Mouse (Mus musculus) forebrain, embryonic 10.5 days (tissue): ENCODE measurements around the gene Tefm. TPM values are rescaled to one million over a fixed set of nuclear protein-coding genes. Genes with fewer than 3 reads are reported as not detected.

Experiments used
- DNase-seq: peaks from one replicate; pipeline ENCODE4 v3.0.0-alpha.2; 2017; ENCODE audit warnings: low spot score; ENCODE audit errors: extremely low spot score
- H3K27ac ChIP-seq: fragments of 300-500 bp; sonication (generic); 2 replicates; pipeline ENCODE4 v1.5.1; 2016; ENCODE audit warnings: mild to moderate bottlenecking
- H3K27me3 ChIP-seq: fragments of 300-500 bp; sonication (generic); 2 replicates; pipeline ENCODE4 v1.6.1; 2016; ENCODE audit warnings: mild to moderate bottlenecking; ENCODE audit not compliant: poor library complexity, severe bottlenecking
- H3K36me3 ChIP-seq: fragments of 300-500 bp; sonication (generic); replicated peaks from 2 replicates; pipeline ENCODE4 v1.6.1; 2016; ENCODE audit warnings: mild to moderate bottlenecking, moderate library complexity
- H3K4me1 ChIP-seq: fragments of 300-500 bp; sonication (generic); 2 replicates; pipeline ENCODE4 v1.6.1; 2016
- H3K4me3 ChIP-seq: fragments of 300-500 bp; sonication (generic); 2 replicates; pipeline ENCODE4 v1.5.1; 2016; ENCODE audit warnings: mild to moderate bottlenecking, moderate library complexity
- H3K9me3 ChIP-seq: fragments of 300-500 bp; sonication (generic); 2 replicates; pipeline ENCODE4 v1.6.1; 2016; ENCODE audit warnings: mild to moderate bottlenecking, moderate library complexity
- WGBS: fragments of 180-500 bp; shearing (Covaris S2); methylation state at CpG from one replicate; pipeline ENCODE4 v1.1.7; 2016; 5-methylcytosine and 5-hydroxymethylcytosine counted together
- polyA plus RNA-seq: library from polyadenylated mRNA; unstranded; fragments of >200 nt; fragmentation: Nextera tagmentation; extraction: Ambion mirVana; gene quantifications from 2 replicates; pipeline ENCODE4 v1.2.1, GENCODE M21; 2016

The Tefm gene
- polyA plus RNA-seq, 1 experiment from 2014 or later: 33.9 TPM

DNA sequence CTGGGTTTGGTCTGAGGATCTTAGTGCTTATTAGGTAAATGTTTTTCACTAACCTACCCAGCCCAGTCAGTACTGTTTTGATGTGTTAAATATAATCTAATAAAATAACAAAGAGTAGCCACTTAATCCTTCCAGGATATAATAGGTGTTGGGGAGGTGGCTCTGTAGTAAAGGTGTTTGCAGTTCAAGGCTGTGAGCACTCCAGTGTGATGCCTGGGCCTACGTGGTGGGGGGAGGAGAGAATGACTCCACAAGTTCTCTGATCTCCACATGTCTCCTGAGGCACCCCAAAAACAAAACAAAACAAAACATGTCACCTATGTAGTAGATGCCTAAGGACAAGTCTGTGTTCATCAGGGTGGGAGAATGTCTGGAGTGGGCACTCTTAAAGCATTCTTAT is 9.9 kb downstream of the Tefm start:
- no peak overlapping the region for H3K4me3 ChIP-seq
- WGBS: 77% methylated on average over 1 of the region's 1 CpGs
- peaks cover 98% of the 10 kb centered on the region for H3K36me3 ChIP-seq
- no peaks in the 10 kb centered on the region for H3K9me3 ChIP-seq
- H3K27ac ChIP-seq: no peak overlapping the region
- DNase-seq: no peak
- no peaks in the 10 kb centered on the region for H3K27me3 ChIP-seq
- H3K4me1 ChIP-seq: no peaks in the 10 kb centered on the region

DNA sequence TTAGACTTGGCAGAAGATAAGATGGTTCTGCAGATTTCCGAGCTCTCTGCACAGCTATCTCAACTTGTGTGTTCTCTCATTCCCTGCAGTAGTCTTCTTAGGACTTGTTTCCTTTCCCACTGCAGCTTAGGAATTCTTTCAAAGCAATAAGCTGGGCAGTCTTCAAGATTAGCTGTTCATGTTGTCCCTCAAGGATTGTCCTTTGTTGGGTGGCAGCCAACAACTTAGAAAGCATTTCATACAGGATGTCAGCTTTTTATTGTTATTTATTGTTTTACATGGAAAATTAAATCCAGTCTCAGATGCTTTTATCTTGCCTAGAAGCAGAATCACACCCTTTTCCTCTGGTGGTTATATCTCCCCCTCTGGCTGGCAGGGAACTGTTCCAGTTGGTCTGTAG is 25.6 kb downstream of the Tefm start:
- WGBS: 95% methylated on average over 1 of the region's 1 CpGs
- no peaks in the 10 kb centered on the region for H3K4me1 ChIP-seq
- DNase-seq: no peak
- no peaks in the 10 kb centered on the region for H3K9me3 ChIP-seq
- no peak overlapping the region for H3K27ac ChIP-seq
- H3K27me3 ChIP-seq: no peaks in the 10 kb centered on the region
- H3K36me3 ChIP-seq: peaks cover 96% of the 10 kb centered on the region
- H3K4me3 ChIP-seq: no peak overlapping the region

DNA sequence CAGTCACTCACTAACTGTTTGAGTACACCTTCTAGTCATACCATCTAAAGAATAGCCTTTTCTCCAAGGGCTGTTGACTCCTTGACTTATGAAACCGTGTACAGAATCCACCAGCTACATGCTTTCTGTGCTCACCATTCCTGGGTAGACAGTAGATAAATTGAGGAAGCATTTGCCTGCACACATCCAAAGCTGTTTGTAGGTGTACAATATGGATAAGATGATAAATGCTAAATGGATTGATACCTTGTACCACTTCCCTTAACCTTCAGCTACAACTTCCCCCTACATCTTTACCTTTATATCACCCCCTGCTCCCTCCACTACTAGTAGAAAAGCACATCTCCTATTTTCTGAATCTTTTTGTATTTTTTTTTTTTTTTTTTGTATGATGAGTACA is 37.6 kb downstream of the Tefm start:
- H3K27me3 ChIP-seq: no peaks in the 10 kb centered on the region
- no peak for DNase-seq
- no peaks in the 10 kb centered on the region for H3K4me1 ChIP-seq
- H3K36me3 ChIP-seq: peaks cover 97% of the 10 kb centered on the region
- no peaks in the 10 kb centered on the region for H3K9me3 ChIP-seq
- H3K27ac ChIP-seq: no peak overlapping the region
- WGBS: 89% methylated on average over 1 of the region's 1 CpGs
- H3K4me3 ChIP-seq: no peak overlapping the region

- H3K4me3 ChIP-seq: no peak overlapping the region
- no peaks in the 10 kb centered on the region for H3K4me1 ChIP-seq
- no peak overlapping the region for H3K27ac ChIP-seq
- H3K27me3 ChIP-seq: no peaks in the 10 kb centered on the region
- 95% methylated on average over 6 of the region's 6 CpGs for WGBS
- peaks cover 96% of the 10 kb centered on the region for H3K36me3 ChIP-seq
- no peaks in the 10 kb centered on the region for H3K9me3 ChIP-seq
- DNase-seq: no peak
Observed at GRCm38 (mm10) chr11:80101298-80101697, 40.7 kb downstream of the Tefm start.

DNA sequence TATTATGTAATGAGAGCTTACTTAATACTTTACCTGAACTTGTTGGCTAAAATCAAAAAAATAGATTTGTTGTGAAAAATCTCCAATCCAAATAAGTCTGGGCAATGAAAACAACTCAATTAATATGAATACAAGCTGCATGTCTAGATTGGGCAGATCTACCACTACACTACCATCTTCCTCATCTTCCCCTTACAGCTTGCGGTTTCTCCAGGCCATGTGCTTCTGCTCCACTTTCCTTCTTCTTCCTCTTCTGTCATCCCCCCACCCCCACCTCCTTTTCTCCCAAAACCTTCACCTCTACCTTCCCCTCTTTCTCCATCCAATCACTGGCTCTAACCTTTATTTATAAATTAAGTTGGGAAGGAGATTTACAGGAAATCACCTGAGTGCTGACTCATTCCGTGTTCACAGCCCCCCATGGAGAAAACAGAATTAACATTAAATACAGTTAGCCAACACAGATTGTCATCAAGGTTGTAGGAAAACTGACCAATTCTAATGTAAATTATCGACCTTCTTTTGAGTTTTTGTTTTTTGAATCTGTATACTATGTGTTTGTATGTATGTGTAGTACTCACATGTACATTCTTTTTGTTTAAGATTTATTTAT is 43.4 kb downstream of the Tefm start:
- Histone ChIP-seq H3K36me3 (peaks cover 97% of the 10 kb centered on the region), H3K4me3 (no peak overlapping the region), H3K4me1 (no peaks in the 10 kb centered on the region), H3K9me3 (no peaks in the 10 kb centered on the region), H3K27ac (no peak overlapping the region), H3K27me3 (no peaks in the 10 kb centered on the region)
- no peak for DNase-seq
- WGBS: 94% methylated on average over 3 of the region's 3 CpGs

DNA sequence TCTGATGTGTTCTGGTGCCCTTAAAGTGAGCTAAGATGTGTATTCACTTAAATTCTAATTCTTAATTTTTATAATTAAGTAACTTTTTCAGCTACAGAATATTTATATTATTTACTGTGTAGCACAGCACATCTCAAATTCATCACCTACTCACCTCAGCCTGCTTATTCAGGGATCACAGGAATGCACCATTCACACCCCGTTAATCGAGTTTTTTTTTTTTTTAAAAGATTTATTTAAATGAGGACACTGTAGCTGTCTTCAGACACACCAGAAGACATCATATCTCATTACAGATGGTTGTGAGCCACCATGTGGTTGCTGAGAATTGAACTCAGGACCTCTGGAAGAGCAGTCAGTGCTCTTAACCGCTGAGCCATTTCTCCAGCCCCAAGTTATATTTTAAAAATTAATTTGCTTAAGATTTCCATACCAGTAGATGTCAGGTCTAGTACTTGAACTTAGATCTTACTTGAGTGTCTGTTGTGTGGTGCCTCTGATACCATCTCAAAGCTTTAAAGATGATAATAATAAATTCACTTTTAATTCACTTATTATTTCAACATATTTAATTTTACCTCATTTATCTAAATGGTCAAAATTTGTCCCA is 51.3 kb downstream of the Tefm start:
- Histone ChIP-seq H3K27ac (no peak overlapping the region), H3K4me3 (peak overlapping the region; percentile 100), H3K4me1 (peaks cover 20% of the 10 kb centered on the region), H3K27me3 (no peaks in the 10 kb centered on the region), H3K36me3 (peaks cover 31% of the 10 kb centered on the region), H3K9me3 (no peaks in the 10 kb centered on the region)
- no peak for DNase-seq
- WGBS: 72% methylated on average over 3 of the region's 3 CpGs

- WGBS: under 1% methylated on average over 14 of the region's 14 CpGs
- H3K4me3 ChIP-seq: peak overlapping the region; percentile 100
- H3K27me3 ChIP-seq: no peaks in the 10 kb centered on the region
- DNase-seq: no peak
- peaks cover 23% of the 10 kb centered on the region for H3K36me3 ChIP-seq
- H3K9me3 ChIP-seq: no peaks in the 10 kb centered on the region
- H3K4me1 ChIP-seq: peaks cover 20% of the 10 kb centered on the region
- peak overlapping the region; percentile 95 for H3K27ac ChIP-seq
Observed at GRCm38 (mm10) chr11:80089817-80090214, 52.2 kb downstream of the Tefm start.

DNA sequence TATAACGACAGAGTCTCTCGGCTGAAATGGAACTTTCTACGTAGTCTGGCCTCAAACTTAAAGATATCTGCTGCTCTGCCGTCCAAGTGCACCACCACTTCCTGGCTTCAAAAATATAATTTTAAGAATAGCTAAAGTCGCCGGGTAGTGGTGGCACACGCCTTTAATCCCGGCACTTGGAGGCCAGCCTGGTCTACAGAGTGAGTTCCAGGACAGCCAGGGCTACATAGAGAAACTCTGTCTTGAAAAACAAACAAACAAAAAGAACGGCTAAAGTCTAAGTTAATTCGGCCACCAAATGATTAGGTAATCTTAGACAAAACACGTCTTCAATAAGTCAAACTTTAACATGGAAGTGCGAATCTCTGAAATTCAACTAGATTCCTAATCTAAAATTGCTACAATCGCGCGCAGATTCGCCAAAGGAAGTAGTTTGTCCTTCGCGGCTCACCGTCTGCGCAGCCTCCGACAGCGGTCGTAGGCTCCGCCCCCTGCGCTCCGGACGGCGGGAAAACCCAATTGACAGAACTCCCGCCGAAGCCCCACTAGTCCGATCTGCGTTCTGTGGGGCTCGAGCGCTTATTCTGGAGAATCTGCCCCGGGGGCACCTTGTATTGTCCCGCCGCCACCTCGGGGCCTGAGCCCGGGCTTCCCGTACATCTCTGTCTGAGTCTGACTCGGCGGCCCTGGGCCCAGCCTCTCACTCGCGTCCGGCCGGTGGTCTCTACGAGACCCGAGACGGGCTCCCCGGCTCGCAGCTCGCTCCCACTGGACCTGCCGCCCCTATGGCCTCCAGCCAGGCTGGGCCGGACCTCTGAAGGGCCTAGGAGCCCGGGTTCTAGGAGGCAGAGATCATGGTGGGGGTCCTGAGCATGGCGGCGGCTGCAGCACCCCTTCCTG is 52.8 kb downstream of the Tefm start, which contains the start of gene Atad5:
Atad5 (plus strand) TSS at position 484 of the 900 bp plus-strand sequence.
- 6% methylated on average over 57 of the region's 57 CpGs for WGBS
- Histone ChIP-seq H3K36me3 (peaks cover 16% of the 10 kb centered on the region), H3K27me3 (no peaks in the 10 kb centered on the region), H3K4me1 (peaks cover 20% of the 10 kb centered on the region), H3K4me3 (peak within 1 kb of the TSS; percentile 100), H3K9me3 (no peaks in the 10 kb centered on the region), H3K27ac (peak within 1 kb of the TSS; percentile 95)
- DNase-seq: peak; percentile 83

DNA sequence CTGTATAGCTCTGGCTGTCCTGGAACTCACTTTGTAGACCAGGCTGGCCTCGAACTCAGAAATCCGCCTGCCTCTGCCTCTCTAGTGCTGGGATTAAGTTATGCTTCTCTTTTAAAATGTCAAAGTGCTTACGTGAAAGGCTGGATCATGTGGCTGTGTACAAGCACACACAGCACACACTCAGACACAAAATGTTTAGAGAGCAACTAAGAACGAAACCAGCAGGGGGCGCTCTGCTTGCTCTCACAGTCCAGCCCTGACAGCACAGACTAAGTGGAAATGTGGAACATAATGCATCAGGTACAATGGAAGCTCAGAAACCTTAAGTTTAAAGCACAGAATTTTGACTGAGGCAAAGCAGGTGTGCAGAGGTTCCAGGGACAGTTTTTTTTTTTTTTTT is 55.1 kb downstream of the Tefm start:
- Histone ChIP-seq H3K36me3 (peaks cover 2% of the 10 kb centered on the region), H3K27me3 (no peaks in the 10 kb centered on the region), H3K4me1 (peaks cover 18% of the 10 kb centered on the region), H3K27ac (no peak overlapping the region), H3K4me3 (no peak overlapping the region; the same call in 1 of the 2 replicates), H3K9me3 (no peaks in the 10 kb centered on the region)
- peak; percentile 86 for DNase-seq
- WGBS: 15% methylated on average over 5 of the region's 5 CpGs

Other genes with a start within 250 kb of the Tefm start
- 80.1 and 81.2 TPM in 2 replicates for gene Utp6, start 179.8 kb downstream of the Tefm start, polyA plus RNA-seq
- 23.1 and 23.7 TPM in 2 replicates for gene Suz12, start 149.1 kb downstream of the Tefm start, polyA plus RNA-seq
- 40.6 and 45.7 TPM in 2 replicates for gene Crlf3, start 61.2 kb downstream of the Tefm start, polyA plus RNA-seq
- 20.3 and 20.7 TPM in 2 replicates for gene Atad5, start 52.8 kb downstream of the Tefm start, polyA plus RNA-seq
- 0.73 and 0.77 TPM in 2 replicates for gene Adap2, start 11.9 kb upstream of the Tefm start, polyA plus RNA-seq
- 4.0 and 4.5 TPM in 2 replicates for gene Rnf135, start 41.7 kb upstream of the Tefm start, polyA plus RNA-seq
- gene Rhot1, start 66.8 kb upstream of the Tefm start, polyA plus RNA-seq: 50.4 and 53.3 TPM in 2 replicates
- 3.1 and 3.6 TPM in 2 replicates for gene Rhbdl3, start 158.7 kb upstream of the Tefm start, polyA plus RNA-seq
- 26.5 and 29.4 TPM in 2 replicates for gene 5730455P16Rik, start 235.9 kb upstream of the Tefm start, polyA plus RNA-seq
- gene Zfp207, start 241.1 kb upstream of the Tefm start, polyA plus RNA-seq: 301 and 320 TPM in 2 replicates